Mouse (Mus musculus) gastrocnemius, postnatal 14 days (tissue): ENCODE data around the gene 1700025G04Rik. TPM values are rescaled to one million over a fixed set of nuclear protein-coding genes. Genes with fewer than 3 reads are reported as not detected.

Experiments used
- DNase-seq: peaks from one replicate; pipeline ENCODE4 v3.0.0; 2021; ENCODE audit warnings: mixed read lengths
- intact Hi-C: fragments of 180-260 bp; cut with DNase I; formaldehyde crosslinking; loops from one replicate; pipeline ENCODE4 v1.15.1; 2025; ENCODE audit warnings: low total_unique reads
- total RNA-seq, 2 experiments: library from RNA; stranded (reverse); gene quantifications; 2 replicates each; pipeline ENCODE4 v1.2.3; 2021

The 1700025G04Rik gene
- total RNA-seq, 2 experiments from 2014 or later, result 50.2 to 53.4 TPM

GRCm38 (mm10) chr1:152008473-152008991 is 81.4 kb downstream of the 1700025G04Rik start:
- no peak for DNase-seq
- intact Hi-C loops, result no loop called here

- intact Hi-C loops, result no loop called here
- no peak for DNase-seq
Observed at GRCm38 (mm10) chr1:152006529-152006928, 83.4 kb downstream of the 1700025G04Rik start.

DNA sequence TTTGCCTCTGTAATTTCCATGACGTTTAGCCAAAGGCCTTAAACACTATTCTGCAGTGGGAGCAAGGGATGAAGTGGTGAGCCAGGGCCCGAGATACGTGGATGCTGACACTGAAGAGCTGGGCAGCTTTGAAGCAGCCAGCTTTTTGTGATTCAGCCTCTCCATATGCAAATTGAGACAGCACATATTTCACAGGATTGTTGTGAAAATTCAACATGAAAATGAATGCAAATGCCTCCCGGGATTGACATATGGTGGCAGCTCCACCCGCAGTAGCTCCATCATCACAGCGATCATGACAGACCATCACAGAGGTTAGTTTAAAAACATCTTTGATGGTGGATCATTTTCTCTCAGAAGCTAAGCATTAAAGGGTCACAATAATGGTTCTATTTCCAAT is 85.4 kb downstream of the 1700025G04Rik start:
- intact Hi-C loops, result no loop called here
- no peak for DNase-seq

GRCm38 (mm10) chr1:152000461-152000860 is 89.5 kb downstream of the 1700025G04Rik start:
- intact Hi-C loops, result no loop called here
- no peak for DNase-seq

- intact Hi-C loops, result no loop called here
- DNase-seq, result peak; percentile 62
Observed at GRCm38 (mm10) chr1:151999424-151999842, 90.5 kb downstream of the 1700025G04Rik start.

DNA sequence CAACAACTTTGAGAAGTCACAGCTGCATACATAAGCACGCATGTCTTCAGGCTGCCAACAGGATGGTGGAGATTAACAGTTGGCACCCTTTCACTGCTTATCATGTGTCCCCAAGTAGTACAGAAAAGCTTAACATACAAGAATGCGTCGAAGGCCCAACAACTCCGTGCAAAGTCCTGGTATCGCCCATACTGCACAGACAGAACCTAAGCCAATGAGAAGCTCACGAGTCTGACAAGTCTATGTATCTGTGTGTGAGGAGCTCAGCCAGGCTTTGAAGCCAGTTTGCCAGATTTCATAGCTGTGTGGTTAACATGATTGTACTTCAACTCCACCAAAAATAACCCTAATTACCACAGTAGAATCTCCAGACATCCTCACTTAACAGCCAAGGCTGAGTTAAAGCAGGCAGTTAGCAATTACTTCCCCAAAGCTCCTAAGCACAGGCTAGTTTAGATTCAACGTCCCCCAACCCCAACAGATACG is 91.2 kb downstream of the 1700025G04Rik start:
- intact Hi-C loops, result no loop called here
- DNase-seq, result no peak

DNA sequence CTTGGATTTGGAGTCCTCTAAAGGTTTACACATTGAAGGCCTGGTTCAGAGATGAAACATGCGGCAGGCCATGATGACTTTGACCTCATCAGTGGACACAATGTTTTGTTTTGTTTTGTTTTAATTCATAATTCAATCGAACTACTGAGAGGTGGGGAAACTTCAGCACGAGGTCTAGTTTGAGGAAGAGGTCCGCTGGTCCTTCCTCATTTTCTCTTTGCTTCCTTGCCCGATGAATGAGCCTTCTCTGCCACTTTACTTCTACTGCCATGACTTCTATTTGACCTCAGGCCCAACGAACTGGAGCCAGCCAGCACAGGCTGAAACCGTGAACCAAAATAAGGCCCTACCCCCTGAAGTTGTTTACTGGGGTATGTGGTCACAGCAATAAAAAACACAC is 92.3 kb downstream of the 1700025G04Rik start:
- intact Hi-C loops, result no loop called here
- no peak for DNase-seq

DNA sequence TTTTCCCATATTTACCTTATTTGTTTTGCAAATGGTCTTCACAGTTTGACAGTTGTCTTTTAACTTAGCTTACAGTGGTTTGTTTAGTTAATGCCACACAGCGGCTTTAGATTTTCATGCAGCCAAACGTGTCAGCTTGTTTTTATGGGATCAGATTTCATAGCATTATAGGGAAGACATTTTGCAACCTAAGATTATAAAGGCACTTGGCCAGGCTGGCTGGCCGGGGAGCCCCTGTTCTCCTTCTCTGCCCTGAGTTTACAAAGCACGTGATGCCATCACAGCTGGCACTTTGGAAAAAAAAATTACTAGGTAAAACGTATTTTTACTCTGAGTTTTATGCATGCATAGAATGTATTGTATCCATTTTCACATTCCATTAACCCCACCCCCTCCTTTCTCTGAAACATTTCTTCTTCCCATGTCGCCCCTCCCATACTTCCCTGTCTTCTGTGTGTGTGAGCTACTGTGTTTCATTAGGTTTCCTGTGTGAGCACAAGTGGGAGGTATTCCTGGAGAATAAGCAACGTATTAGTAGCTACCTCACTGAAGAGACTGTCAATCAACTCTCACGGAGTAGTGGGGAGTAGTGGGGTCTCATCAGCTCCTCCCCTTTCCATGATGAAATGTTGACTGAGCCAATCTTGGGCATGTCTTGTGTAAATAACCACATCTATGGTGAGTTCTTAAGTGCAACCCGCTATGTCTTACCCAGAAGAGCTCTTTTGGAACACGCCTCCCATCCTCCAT is 93.8 kb downstream of the 1700025G04Rik start:
- intact Hi-C loops, result no loop called here
- DNase-seq, result no peak

- intact Hi-C loops, result no loop called here
- DNase-seq, result no peak
Observed at GRCm38 (mm10) chr1:151994271-151994670, 95.7 kb downstream of the 1700025G04Rik start.

DNA sequence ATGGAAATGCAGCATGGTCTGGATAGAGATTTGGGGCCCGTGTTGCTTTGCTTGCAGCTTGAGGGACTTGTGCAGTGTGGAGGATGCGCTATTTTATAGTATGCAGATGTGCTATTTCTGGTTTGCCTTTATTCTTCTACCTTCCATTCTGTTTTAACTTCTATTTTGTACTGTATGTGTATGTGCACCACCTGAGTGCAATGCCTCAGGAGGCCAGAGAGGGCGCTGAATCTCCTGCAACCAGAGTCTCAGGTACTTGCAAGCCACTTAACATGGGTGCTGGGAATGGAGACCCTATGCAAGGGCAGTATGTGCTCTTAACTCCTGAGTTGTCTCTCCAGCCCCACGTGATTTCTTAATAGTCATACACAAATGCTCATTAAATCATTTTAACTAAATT is 98.4 kb downstream of the 1700025G04Rik start:
- DNase-seq, result no peak
- intact Hi-C loops, result no loop called here

GRCm38 (mm10) chr1:151990615-151991014 is 99.3 kb downstream of the 1700025G04Rik start:
- intact Hi-C loops, result no loop called here
- DNase-seq, result no peak

DNA sequence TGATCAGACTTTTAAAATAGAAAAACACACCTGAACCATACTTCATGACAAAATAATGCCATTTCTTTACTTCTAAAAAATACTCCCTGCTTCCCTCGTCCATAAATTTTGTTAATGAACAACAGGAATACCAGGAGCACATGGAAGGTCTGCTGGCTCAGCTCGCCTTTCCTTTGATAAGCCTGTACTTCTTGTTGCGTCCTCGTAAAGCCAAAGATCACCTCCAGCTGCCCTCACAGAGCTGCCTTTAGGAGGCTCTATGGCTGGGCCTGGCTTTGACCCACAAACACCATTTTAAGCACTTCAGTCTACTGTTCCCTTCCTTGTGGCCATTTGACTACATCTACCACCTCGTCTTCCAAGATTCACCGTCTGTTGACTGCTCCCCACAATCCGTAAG is 101.2 kb downstream of the 1700025G04Rik start:
- DNase-seq, result no peak
- intact Hi-C loops, result no loop called here

DNA sequence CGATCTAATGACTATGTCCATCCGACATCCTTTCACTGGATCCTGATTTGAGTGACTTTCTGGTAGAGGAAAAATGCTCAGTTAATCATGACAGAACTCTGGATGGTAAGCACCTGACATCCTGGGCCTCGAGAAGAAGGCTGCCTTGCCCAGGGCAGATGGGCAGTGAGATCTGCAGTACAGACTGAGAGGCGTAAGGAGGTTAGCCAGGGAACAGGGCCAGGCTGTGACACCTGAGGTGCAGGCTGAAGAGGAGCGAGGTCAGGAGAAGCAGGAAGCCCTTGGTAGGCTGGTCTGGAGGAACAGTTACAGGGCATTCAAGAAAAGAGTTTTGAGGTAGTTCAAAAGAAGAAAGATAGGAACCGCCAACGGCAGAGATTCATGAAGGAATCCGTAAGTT is 101.9 kb downstream of the 1700025G04Rik start:
- intact Hi-C loops, result no loop called here
- DNase-seq, result no peak

DNA sequence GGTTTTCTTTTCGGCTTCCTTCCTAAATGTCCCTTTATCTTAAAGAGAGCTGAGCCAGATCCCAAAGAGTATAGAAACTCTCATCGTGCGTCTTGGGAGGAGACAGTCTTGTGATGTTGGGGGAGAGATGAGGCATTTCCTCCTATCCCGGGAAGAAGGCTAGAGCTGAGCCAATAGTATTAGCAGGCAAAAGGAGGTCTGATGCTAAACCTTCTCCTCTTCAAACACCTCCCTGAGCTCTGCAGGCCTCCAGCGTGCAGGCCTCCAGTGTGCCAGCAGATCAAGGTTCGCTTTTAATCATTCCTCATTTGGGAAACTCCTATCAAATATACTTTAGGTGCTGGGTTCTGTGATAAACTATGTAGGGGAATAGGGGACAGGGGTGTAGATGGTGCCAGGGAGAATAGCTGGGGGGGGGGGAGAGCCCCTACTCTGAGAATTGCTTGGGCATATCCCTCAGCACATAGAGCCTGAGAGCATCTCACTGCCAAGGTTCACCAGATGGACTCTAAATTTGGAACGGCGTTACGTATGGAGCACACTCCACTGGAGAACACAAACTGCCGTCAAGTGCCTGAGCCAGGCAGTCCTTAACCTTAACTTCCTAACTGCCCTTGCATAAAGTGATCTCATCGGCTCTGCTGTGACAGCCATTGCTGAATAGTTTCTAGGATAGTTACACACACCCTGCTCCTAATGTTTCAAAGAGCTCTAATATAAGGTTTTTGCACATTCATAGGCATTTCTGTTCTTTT is 103.7 kb downstream of the 1700025G04Rik start:
- intact Hi-C loops, result no loop called here
- no peak for DNase-seq

- intact Hi-C loops, result no loop called here
- DNase-seq, result no peak
Observed at GRCm38 (mm10) chr1:151985056-151985455, 104.9 kb downstream of the 1700025G04Rik start.

DNA sequence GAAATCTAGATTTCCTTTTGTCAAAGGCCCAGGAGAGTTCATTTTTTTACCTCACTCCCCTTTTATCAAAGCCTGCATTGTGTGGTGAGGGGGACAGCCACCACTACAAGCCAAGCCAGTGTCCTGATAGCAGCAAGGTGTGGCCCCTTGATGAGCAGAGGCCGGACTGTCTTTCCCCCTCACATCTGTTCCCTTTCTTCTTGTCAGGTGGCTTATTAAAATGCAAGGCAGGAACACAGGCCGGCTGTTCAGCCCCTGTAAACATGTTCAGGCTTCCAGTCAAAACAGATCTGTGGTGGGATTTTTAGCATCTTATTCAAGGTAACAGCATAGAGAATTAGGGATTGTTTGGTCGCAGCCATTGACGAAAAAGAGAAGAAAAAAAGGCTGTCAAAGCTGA is 105.9 kb downstream of the 1700025G04Rik start:
- intact Hi-C loops, result no loop called here

DNA sequence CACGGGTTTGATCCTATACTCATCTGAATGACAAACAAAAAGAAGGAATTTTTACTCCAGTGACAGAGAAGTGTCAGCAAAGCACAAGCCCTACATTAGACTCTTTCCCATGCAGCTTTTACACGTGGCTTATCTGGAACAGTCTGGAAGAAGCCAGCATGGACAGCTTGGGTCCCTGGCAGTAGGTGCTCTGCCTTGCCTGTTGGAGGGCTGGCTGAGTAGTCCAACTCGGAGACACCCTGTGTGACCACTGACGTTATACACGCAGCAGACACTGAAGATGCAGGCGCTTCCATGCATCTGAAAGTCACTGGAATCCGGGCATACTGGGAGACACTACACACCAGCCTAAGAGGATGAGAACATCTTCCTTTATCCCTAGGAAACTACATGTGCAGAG is 109.4 kb downstream of the 1700025G04Rik start:
- DNase-seq, result no peak
- intact Hi-C loops, result no loop called here

More for the DNA sequence above, 105.9 kb downstream of the 1700025G04Rik start:
- DNase-seq, result no peak

GRCm38 (mm10) chr1:151979803-151980456 is 110.0 kb downstream of the 1700025G04Rik start:
- DNase-seq, result no peak
- intact Hi-C loops, result no loop called here

DNA sequence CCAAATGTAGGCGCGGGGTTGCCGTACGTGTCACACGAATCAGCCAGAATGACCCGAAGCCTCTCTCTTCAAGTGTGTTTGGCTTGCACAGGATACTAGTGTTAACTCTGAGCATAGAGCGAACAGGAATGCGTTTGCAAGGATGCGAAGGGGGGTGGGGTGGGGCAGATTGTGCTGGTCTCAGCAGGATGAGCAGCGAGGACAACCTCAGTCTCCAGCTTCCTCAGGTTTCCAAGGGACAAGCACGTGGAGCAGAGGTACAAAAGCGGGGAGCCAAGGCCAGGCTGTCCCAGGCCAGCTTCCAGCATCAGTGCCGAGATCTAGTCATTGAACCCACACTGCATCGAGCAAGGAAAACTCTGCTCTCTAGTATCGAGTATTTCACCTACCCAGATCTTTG is 111.2 kb downstream of the 1700025G04Rik start:
- DNase-seq, result peak; percentile 29
- intact Hi-C loops, result no loop called here

GRCm38 (mm10) chr1:151977596-151977995 is 112.3 kb downstream of the 1700025G04Rik start:
- no peak for DNase-seq
- intact Hi-C loops, result no loop called here
